Mouse (Mus musculus) ES-E14 (cell line): ENCODE measurements around the gene Bbox1.

Experiments
- HCFC1 ChIP-seq: IDR thresholded peaks from 2 replicates; pipeline ENCODE4 v1.6.1; 2012; ENCODE audit warnings: low read length, inconsistent platforms, borderline replicate concordance; ENCODE audit not compliant: insufficient read depth
- MAFK ChIP-seq: IDR thresholded peaks from 2 replicates; pipeline ENCODE4 v1.6.1; 2014; ENCODE audit warnings: mild to moderate bottlenecking, low read depth, low read length, inconsistent platforms; ENCODE audit not compliant: insufficient read depth
- ZNF384 ChIP-seq: IDR thresholded peaks from 2 replicates; pipeline ENCODE4 v1.6.1; 2012; ENCODE audit warnings: low read depth, low read length, inconsistent platforms

- TF ChIP-seq HCFC1 (no peak), ZNF384 (no peak), MAFK (no peak)
Observed at GRCm38 (mm10) chr2:110269281-110269680, 45.1 kb downstream of the Bbox1 start.
